In genomic region chr7:5363599-5363998, GRCm38 (mm10) we compare ENCODE assay signal across 22 mouse cellular contexts. TPM values are rescaled to one million over a fixed set of nuclear protein-coding genes. Genes with fewer than 3 reads are reported as not detected.
"Had no signal": no experiment of that assay in that cellular context is flagged by ENCODE, and none has a peak within 500 bp of the region (broad histone marks: within the 10 kb centered on the region; RNA-seq: fewer than 3 reads in every experiment).

No protein-coding gene starts in this region.

- DNase-seq: kidney, adult 18-20 months; kidney, postnatal 25 days; layer of hippocampus, adult 9-11 months; liver, postnatal 0 days; lung, embryonic 14.5 days; thymus, postnatal 4 days had no signal

- H3K36me3 ChIP-seq: midbrain, embryonic 15.5 days; neural tube, embryonic 13.5 days; stomach, embryonic 15.5 days had no signal

- H3K4me3 ChIP-seq: layer of hippocampus, adult 2 months; left cerebral cortex, adult 2 months; megakaryocyte, embryonic 14.5 days; midbrain, embryonic 15.5 days; neural tube, embryonic 13.5 days; stomach, embryonic 15.5 days had no signal

- H3K27me3 ChIP-seq: megakaryocyte, embryonic 14.5 days; midbrain, embryonic 15.5 days; neural tube, embryonic 13.5 days; stomach, embryonic 15.5 days had no signal

- H3K9me3 ChIP-seq: stomach, embryonic 15.5 days had no signal

- H3K4me2 ChIP-seq: lung, embryonic 14.5 days; midbrain, embryonic 11.5 days; midbrain, embryonic 15.5 days; neural tube, embryonic 13.5 days; stomach, embryonic 15.5 days had no signal

- H3K27ac ChIP-seq: kidney, postnatal 0 days; layer of hippocampus, adult 2 months; left cerebral cortex, adult 2 months; liver, embryonic 14.5 days; midbrain, embryonic 15.5 days; neural tube, embryonic 13.5 days; stomach, embryonic 15.5 days had no signal

- H3K4me1 ChIP-seq: megakaryocyte, embryonic 14.5 days; midbrain, embryonic 15.5 days; neural tube, embryonic 13.5 days; stomach, embryonic 15.5 days had no signal

- ATAC-seq: intestine, embryonic 16.5 days; liver, postnatal 0 days; lung, postnatal 0 days; midbrain, embryonic 15.5 days had no signal

- H3K9ac ChIP-seq: liver, embryonic 14.5 days; liver, postnatal 0 days; lung, embryonic 14.5 days; midbrain, embryonic 15.5 days; neural tube, embryonic 13.5 days; stomach, embryonic 15.5 days had no signal

RNA-seq across cellular contexts. Expression of gene Nlrp2, which starts 12.8 kb away (rescaled TPM):
- polyA plus RNA-seq: intestine, embryonic 16.5 days; kidney, embryonic 14.5 days; kidney, postnatal 0 days; large intestine, adult 2 months; limb, embryonic 11.5 days; limb, embryonic 14.5 days; liver, adult 2 months; liver, embryonic 14.5 days; liver, postnatal 0 days; lung, embryonic 14.5 days; lung, postnatal 0 days; midbrain, embryonic 11.5 days; midbrain, embryonic 15.5 days; neural tube, embryonic 13.5 days; stomach, embryonic 15.5 days had no signal

RNA-seq across cellular contexts. Expression of gene Gm5065, which starts 13.3 kb away (rescaled TPM):
- polyA plus RNA-seq: intestine, embryonic 16.5 days; kidney, embryonic 14.5 days; kidney, postnatal 0 days; large intestine, adult 2 months; limb, embryonic 11.5 days; limb, embryonic 14.5 days; liver, adult 2 months; liver, embryonic 14.5 days; liver, postnatal 0 days; lung, embryonic 14.5 days; lung, postnatal 0 days; midbrain, embryonic 11.5 days; midbrain, embryonic 15.5 days; neural tube, embryonic 13.5 days; stomach, embryonic 15.5 days had no signal

RNA-seq across cellular contexts. Expression of gene Vmn1r58, which starts 49.6 kb away (rescaled TPM):
- polyA plus RNA-seq: intestine, embryonic 16.5 days; kidney, embryonic 14.5 days; kidney, postnatal 0 days; large intestine, adult 2 months; limb, embryonic 11.5 days; limb, embryonic 14.5 days; liver, adult 2 months; liver, embryonic 14.5 days; liver, postnatal 0 days; lung, embryonic 14.5 days; lung, postnatal 0 days; midbrain, embryonic 11.5 days; midbrain, embryonic 15.5 days; neural tube, embryonic 13.5 days; stomach, embryonic 15.5 days had no signal
